Mouse (Mus musculus): ENCODE results near the gene Jup.
A peak's percentile ranks its signal among the peaks of the same experiment; 100 is the strongest.
"Not testable (repeated sequence)": the region's sequence is repeated elsewhere in the genome, so short reads cannot be mapped to it uniquely, and the experiment has no call there.

Gene Jup

GRCm38 (mm10) chr11:100357408-100357807, 40.2 kb downstream of the Jup start:
- no peak for DNase-seq (ENCODE audit: low read depth, low spot score)

- DNase-seq (ENCODE audit: low read depth, low spot score): peak; percentile 20
These were observed 40.7 kb downstream of the Jup start for GRCm38 (mm10) chr11:100356819-100357211.

GRCm38 (mm10) chr11:100355972-100356818, 41.4 kb downstream of the Jup start, which contains the start of gene Hap1:
TSS of gene Hap1 (minus strand) at chr11:100356128.
- peak; percentile 84 for DNase-seq (ENCODE audit: low read depth, low spot score)

GRCm38 (mm10) chr11:100355151-100355951, 42.2 kb downstream of the Jup start:
- DNase-seq (ENCODE audit: low read depth, low spot score): peak; percentile 65

- DNase-seq (ENCODE audit: low read depth, low spot score): peak; percentile 31
These were observed 45.3 kb downstream of the Jup start for GRCm38 (mm10) chr11:100352076-100352857.

- DNase-seq (ENCODE audit: low read depth, low spot score): no peak
These were observed 53.3 kb downstream of the Jup start for GRCm38 (mm10) chr11:100344269-100344668.

GRCm38 (mm10) chr11:100335731-100336130, 61.8 kb downstream of the Jup start:
- no peak for DNase-seq (ENCODE audit: low read depth, low spot score)

- no peak for DNase-seq (ENCODE audit: low read depth, low spot score)
These were observed 63.6 kb downstream of the Jup start, which contains the start of gene Gast for GRCm38 (mm10) chr11:100333944-100334457. TSS of gene Gast (plus strand) at chr11:100334407.

GRCm38 (mm10) chr11:100332766-100333515, 64.6 kb downstream of the Jup start:
- DNase-seq (ENCODE audit: low read depth, low spot score): no peak

- DNase-seq (ENCODE audit: low read depth, low spot score): not testable (repeated sequence)
These were observed 66.7 kb downstream of the Jup start for GRCm38 (mm10) chr11:100330816-100331375.

GRCm38 (mm10) chr11:100330235-100330634, 67.3 kb downstream of the Jup start:
- DNase-seq (ENCODE audit: low read depth, low spot score): no peak

- DNase-seq (ENCODE audit: low read depth, low spot score): no peak
These were observed 69.8 kb downstream of the Jup start for GRCm38 (mm10) chr11:100327761-100328160.

GRCm38 (mm10) chr11:100327316-100327715, 70.2 kb downstream of the Jup start:
- no peak for DNase-seq (ENCODE audit: low read depth, low spot score)

GRCm38 (mm10) chr11:100325062-100325629, 72.4 kb downstream of the Jup start:
- DNase-seq (ENCODE audit: low read depth, low spot score): no peak

- DNase-seq (ENCODE audit: low read depth, low spot score): peak; percentile 81
These were observed 74.0 kb downstream of the Jup start for GRCm38 (mm10) chr11:100323578-100323977.

GRCm38 (mm10) chr11:100322591-100323258, 74.8 kb downstream of the Jup start:
- peak; percentile 50 for DNase-seq (ENCODE audit: low read depth, low spot score)

- peak; percentile 11 for DNase-seq (ENCODE audit: low read depth, low spot score)
These were observed 75.9 kb downstream of the Jup start for GRCm38 (mm10) chr11:100321479-100322305.

GRCm38 (mm10) chr11:100320701-100321410, 76.7 kb downstream of the Jup start:
- peak; percentile 19 for DNase-seq (ENCODE audit: low read depth, low spot score)
